In the genomic region with DNA sequence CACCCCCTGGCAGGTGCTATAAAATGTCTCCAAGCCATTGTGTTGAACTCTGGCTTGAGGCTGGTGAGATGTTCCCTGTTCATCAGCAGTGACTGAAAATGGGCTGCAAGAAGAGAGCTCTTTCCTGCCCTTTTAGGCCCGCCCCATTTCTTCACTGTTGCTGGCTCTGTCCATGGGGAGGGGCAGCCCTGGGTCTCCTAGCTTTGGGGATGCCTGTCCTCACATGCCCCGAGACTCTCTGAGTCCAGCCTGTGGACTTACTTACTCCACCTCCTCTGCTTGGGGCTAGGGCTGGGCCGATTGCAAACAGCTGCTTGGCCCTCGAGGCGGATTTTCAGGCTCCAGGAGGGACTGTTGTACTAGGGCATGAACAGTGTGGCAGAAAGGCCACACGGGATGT, we compare ENCODE assay signal across 10 mouse cellular contexts. TPM values are rescaled to one million over a fixed set of nuclear protein-coding genes. Genes with fewer than 3 reads are reported as not detected.
DNase-seq lines count a peak whose midpoint lies in the region; ATAC-seq lines count a peak whose summit lies in the region.
"Had no signal": no experiment of that assay in that cellular context is flagged by ENCODE, and none has a peak within 500 bp of the region (broad histone marks: within the 10 kb centered on the region; RNA-seq: fewer than 3 reads in every experiment).

No protein-coding gene starts in this region.

- H3K27ac ChIP-seq in lung, embryonic 15.5 days: no peak overlapping the region
- H3K27ac ChIP-seq: hindbrain, postnatal 0 days; macrophage had no signal

- no peaks in the 10 kb centered on the region for H3K27me3 ChIP-seq in lung, embryonic 15.5 days

- H3K4me2 ChIP-seq in lung, embryonic 15.5 days: no peak overlapping the region

- no peak overlapping the region for H3K9ac ChIP-seq in lung, embryonic 15.5 days

- 0 out of 2 replicates have a peak, but pooled peaks have one; percentile 5 for ATAC-seq in lung, embryonic 15.5 days (ENCODE audit: borderline replicate concordance, extremely low read depth, low FRiP score, low TSS enrichment)
- ATAC-seq: hindbrain, postnatal 0 days had no signal

- H3K4me1 ChIP-seq in lung, embryonic 15.5 days: peaks cover 24% of the 10 kb centered on the region; the same call in 1 of the 2 replicates

- 56% methylated on average over 6 of the region's 6 CpGs for WGBS in lung, embryonic 15.5 days

- H3K36me3 ChIP-seq in lung, embryonic 15.5 days: no peaks in the 10 kb centered on the region

- no peaks in the 10 kb centered on the region for H3K9me3 ChIP-seq in lung, embryonic 15.5 days

- H3K4me3 ChIP-seq in lung, embryonic 15.5 days: no peak overlapping the region

- DNase-seq in urinary bladder, postnatal 14 days (ENCODE audit: low spot score): peak; percentile 67
- no peak for DNase-seq in urinary bladder, adult 2 months (ENCODE audit: low spot score)
- DNase-seq in gastrocnemius, postnatal 25 days: peak; percentile 84
- DNase-seq in testis, postnatal 14 days (ENCODE audit: low spot score): peak; percentile 36
- DNase-seq in left cerebral cortex, adult 8-10 months (ENCODE audit: low spot score in 2 of 2): no peak
- no peak for DNase-seq in cerebellum, postnatal 36 days
- DNase-seq: thymus, adult 2 months had no signal

RNA-seq across cellular contexts. Expression of a gene that starts 10.9 kb away (rescaled TPM):
- 59.2 and 104 TPM in 2 replicates for polyA plus RNA-seq in urinary bladder, adult 2 months (2012; rRNA removed)
- total RNA-seq in gastrocnemius, postnatal 25 days (2021): 10 to 100 TPM; 52.3 to 77.1 TPM
- polyA plus RNA-seq in lung, embryonic 15.5 days (2015; fragmentation: Nextera tagmentation; extraction: Ambion mirVana): 76.4 and 78.9 TPM in 2 replicates
- 1 to 10 TPM; 5.9 to 8.1 (median 7.3) TPM for total RNA-seq in left cerebral cortex, adult 8-10 months (2022)

Comparison
In these comparisons a context has a peak if more than half of its experiments do, and no peak if none do; other contexts are left out.
1. DNase-seq: peak in urinary bladder, postnatal 14 days (single experiment), gastrocnemius, postnatal 25 days (single experiment) and testis, postnatal 14 days (single experiment); none in urinary bladder, adult 2 months (single experiment), left cerebral cortex, adult 8-10 months (0 of 2) and cerebellum, postnatal 36 days (0 of 2).
2. RNA of a gene that starts 10.9 kb away (total RNA-seq): 52.3 to 77.1 TPM in gastrocnemius, postnatal 25 days; 5.9 to 8.1 TPM in left cerebral cortex, adult 8-10 months; every median in the first group is over 4 times any median in the second.